Mouse (Mus musculus) embryo, embryonic 11 days (tissue): ENCODE measurements at regions not wholly inside any gene's neighbourhood (a gene's known extent, or its start where the extent isn't known, plus 50 kb on each side); places are given as distances from the start of the nearest gene placed in this dataset.

Experiments used
- DNase-seq: peaks from one replicate; pipeline ENCODE4 v3.0.0-alpha.2; 2015

- no peak for DNase-seq
Observed at GRCm38 (mm10) chr13:84023021-84023420, 199.1 kb upstream of the Tmem161b start.

GRCm38 (mm10) chr13:84023637-84024036, 198.5 kb upstream of the Tmem161b start:
- DNase-seq, result peak; percentile 33

- DNase-seq, result no peak
Observed at GRCm38 (mm10) chr13:84025348-84025747, 196.7 kb upstream of the Tmem161b start.

GRCm38 (mm10) chr13:84047736-84048135, 174.4 kb upstream of the Tmem161b start:
- no peak for DNase-seq

GRCm38 (mm10) chr13:84052221-84052620, 169.9 kb upstream of the Tmem161b start:
- DNase-seq, result no peak

GRCm38 (mm10) chr13:84054956-84055355, 167.1 kb upstream of the Tmem161b start:
- no peak for DNase-seq

GRCm38 (mm10) chr13:84055576-84055975, 166.5 kb upstream of the Tmem161b start:
- no peak for DNase-seq

- DNase-seq, result no peak
Observed at GRCm38 (mm10) chr13:84056451-84056850, 165.6 kb upstream of the Tmem161b start.

- DNase-seq, result peak; percentile 39
Observed at GRCm38 (mm10) chr13:84056998-84057397, 165.1 kb upstream of the Tmem161b start.

- no peak for DNase-seq
Observed at GRCm38 (mm10) chr13:84057456-84057855, 164.6 kb upstream of the Tmem161b start.

- DNase-seq, result no peak
Observed at GRCm38 (mm10) chr13:84058251-84058650, 163.8 kb upstream of the Tmem161b start.

GRCm38 (mm10) chr13:84059031-84059651, 163.0 kb upstream of the Tmem161b start:
- peak; percentile 80 for DNase-seq

GRCm38 (mm10) chr13:84059661-84060452, 162.2 kb upstream of the Tmem161b start:
- DNase-seq, result peak; percentile 76

GRCm38 (mm10) chr13:84060453-84060834, 161.7 kb upstream of the Tmem161b start:
- DNase-seq, result no peak

- DNase-seq, result no peak
Observed at GRCm38 (mm10) chr13:84060906-84061305, 161.2 kb upstream of the Tmem161b start.

- no peak for DNase-seq
Observed at GRCm38 (mm10) chr13:84061820-84062480, 160.1 kb upstream of the Tmem161b start.

- no peak for DNase-seq
Observed at GRCm38 (mm10) chr13:84062616-84063015, 159.5 kb upstream of the Tmem161b start.

GRCm38 (mm10) chr13:84063406-84063805, 158.7 kb upstream of the Tmem161b start:
- peak; percentile 28 for DNase-seq

- no peak for DNase-seq
Observed at GRCm38 (mm10) chr13:84064291-84064940, 157.7 kb upstream of the Tmem161b start.

GRCm38 (mm10) chr13:84065256-84065898, 156.7 kb upstream of the Tmem161b start:
- peak; percentile 44 for DNase-seq

GRCm38 (mm10) chr13:84066211-84066959, 155.7 kb upstream of the Tmem161b start:
- no peak for DNase-seq
